Mouse (Mus musculus) brain, adult 2 months (tissue): ENCODE measurements at regions not wholly inside any gene's neighbourhood (a gene's known extent, or its start where the extent isn't known, plus 50 kb on each side); places are given as distances from the start of the nearest gene placed in this dataset.
"Not testable (repeated sequence)": the region's sequence is repeated elsewhere in the genome, so short reads cannot be mapped to it uniquely, and the experiment has no call there.

Experiments used
- DNase-seq: peaks from one replicate; pipeline ENCODE4 v3.0.0; 2011; ENCODE audit warnings: low read depth, low spot score

DNA sequence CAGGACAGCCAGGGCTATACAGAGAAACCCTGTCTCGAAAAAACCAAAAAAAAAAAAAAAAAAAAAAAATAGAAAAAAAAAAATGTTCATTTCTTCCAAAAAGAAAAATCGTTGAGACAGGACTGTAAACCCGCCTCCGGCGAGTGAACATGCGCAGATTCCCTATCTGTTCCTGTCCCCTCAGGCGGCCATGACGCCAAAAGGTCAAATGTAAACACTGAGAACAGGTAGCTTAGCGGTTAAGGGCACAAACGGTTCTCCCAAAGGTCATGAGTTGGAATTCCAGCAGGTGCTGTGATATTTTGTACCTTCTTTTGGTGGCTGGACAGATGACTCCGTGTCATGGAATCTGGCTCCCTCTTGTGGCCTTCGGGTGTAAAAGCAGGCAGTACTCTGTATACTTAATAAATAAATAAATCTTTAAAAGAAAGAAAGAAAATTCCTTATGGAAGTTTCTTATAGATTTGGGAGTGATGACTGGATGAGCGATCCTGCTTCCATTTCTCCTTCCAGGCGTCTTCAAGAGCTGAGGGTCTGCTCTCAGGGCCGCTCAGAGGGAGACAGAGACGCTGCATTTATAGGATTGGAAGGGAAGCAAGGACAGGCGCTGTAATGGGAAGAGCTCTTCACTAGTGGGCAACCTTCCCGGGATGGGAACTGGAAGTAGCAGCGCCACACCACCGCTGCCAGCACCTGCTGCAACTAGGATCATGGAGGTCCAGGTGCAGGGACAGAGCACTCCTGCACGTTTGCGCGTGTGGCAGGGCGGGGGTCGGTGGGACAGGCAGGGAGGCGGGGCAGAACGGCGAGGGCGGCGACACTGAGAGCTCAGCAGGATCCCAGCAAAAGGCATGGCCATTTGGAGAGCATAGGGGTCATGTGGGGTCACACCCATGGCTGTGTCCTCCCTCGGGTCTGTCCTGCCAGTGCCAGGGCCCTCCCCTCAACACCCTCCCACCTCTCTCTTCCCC, 189.2 kb upstream of the Gm10767 start:
- DNase-seq = not testable (repeated sequence)

DNA sequence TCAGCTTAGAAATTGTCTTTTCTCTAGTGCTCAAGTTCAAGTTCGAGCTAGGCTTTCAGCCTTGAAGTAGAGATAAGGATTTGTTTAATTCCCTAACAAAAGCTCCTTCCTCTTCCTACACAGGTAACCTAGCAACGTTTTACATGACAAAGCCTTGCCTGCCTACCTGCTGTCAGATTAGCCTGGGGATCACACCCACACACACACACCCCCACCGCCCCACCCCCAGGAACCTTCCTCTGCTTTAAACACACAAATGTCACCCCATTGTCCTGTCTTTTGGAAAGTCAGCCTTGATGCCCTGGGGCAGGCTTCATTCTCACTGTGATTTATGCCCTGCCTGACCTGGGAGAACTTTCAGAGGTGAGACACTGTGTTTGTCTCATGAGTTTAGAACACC, 193.7 kb upstream of the Gm10767 start:
- peak; percentile 1 for DNase-seq

DNA sequence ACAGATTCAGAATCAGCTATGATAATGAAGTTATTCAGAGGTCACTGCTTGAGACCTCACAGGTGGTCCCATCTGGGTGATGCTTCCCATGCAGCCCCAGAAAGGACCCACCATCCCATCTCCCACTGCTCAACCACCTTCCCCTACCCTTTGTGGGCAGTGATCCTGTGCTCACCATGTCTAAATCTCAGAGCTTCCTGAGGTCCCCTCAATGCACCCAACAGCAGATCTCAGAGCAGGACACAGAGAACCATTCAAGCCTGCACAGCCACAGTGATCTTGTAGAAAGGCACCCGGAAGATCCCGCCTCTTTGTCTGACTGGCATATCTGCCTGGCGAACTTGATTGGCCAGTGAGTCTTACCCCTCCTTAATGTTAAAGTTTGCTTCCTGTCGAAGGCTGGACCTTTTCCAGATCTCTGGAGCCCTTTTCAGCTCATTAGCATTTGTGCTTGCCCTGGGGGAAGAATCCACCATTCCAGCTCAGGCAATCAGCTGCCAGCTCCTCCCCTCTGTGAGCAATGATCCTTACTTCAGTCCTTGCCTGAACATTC, 206.7 kb upstream of the Gm10767 start:
- DNase-seq = not testable (repeated sequence)

DNA sequence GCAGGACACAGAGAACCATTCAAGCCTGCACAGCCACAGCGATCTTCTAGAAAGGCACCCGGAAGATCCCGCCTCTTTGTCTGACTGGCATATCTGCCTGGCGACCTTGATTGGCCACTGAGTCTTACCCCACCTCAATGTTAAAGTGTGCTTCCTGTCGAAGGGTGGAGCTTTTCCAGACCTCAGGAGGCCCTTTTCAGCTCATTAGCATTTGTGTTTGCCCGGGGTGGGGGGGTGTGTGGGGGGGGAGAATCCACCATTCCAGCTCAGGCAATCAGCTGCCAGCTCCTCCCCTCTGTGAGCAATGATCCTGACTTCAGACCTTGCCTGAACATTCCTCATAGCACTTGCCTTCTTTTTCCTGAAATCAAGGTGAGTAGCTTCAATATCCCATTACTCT, 223.9 kb upstream of the Gm10767 start:
- DNase-seq = not testable (repeated sequence)

DNA sequence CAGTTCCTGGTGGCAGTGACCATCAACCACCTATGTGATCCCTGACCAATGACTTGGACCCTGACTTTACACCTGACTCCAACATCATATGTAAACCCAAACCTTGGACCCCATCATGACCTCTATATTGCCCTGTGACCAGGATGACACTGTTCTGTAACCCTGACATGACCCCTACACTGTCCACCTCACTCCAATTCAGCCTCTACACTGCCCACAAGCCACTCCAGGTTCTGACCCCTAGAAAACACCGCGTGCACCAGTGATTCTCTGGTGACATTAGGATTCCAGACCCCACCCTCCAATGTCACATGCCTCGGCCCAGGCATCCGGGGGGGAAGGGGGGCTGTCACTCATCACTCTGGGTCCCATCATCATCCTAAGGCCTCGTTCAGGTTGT, 201.3 kb upstream of the 2410141K09Rik start:
- not testable (repeated sequence) for DNase-seq

DNA sequence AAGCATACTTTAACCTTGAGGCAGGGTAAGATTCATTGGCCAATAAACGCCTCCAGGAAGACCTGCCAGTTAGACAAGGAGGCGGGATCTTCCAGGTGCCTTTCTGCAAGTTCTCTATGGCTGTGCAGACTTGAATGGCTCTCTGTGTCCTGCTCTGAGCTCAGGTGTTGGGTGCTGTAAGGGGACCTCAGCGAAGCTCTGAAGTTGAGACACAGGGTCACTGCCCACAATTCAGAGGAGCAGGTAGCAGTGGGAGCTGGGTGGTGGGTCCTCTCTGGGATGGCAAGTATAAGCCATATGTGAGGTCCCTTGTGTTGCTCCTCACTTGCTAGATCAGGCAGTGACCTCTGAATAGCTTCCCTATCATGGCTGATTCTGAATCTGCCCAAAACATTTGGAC, 184.8 kb upstream of the 2410141K09Rik start:
- DNase-seq = not testable (repeated sequence)

DNA sequence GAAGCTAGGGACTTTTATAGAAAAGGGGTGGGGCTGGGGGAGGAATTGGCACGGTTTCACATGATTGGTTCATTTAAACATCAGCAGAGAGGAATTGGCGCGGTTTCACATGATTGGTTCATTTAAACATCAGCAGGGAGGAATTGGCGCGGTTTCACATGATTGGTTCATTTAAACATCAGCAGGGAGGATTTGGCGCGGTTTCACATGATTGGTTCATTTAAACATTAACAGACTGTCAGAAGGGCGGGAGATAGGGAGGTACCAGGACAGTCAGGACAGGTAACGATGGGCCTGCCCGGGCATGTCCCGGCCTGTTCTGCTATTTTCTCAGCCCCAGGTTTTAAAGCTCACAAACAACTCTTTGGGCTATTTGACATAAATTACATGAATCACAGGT, 145.1 kb upstream of the 2410141K09Rik start:
- not testable (repeated sequence) for DNase-seq

DNA sequence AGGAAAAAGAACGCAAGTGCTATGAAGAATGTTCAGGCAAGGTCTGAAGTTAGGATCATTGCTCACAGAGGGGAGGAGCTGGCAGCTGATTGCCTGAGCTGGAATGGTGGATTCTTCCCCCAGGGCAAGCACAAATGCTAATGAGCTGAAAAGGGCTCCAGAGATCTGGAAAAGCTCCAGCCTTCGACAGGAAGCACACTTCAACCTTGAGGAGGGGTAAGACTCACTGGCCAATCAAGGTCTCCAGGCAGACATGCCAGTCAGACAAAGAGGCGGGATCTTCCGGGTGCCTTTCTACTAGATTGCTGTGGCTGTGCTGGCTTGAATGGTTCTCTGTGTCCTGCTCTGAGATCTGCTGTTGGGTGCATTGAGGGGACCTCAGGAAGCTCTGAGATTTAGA, 122.7 kb upstream of the 2410141K09Rik start:
- not testable (repeated sequence) for DNase-seq

DNA sequence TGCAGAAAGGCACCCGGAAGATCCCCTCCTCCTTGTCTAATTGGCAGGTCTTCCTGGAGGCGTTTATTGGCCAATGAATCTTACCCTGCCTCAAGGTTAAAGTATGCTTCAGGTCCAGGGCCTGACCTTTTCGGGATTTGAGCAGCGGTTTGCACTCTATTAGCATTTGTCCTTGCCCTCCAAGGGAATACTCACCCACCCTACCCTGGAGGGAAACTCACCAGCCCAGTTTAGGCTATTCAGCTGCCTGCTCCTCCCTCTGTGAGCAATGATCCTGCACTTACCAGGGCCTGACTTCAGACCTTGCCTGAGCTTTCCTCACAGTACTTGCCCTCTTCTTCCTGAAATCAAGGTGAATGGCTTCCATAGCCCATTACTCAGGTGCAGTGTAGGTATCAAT, 115.5 kb upstream of the 2410141K09Rik start:
- DNase-seq = not testable (repeated sequence)

DNA sequence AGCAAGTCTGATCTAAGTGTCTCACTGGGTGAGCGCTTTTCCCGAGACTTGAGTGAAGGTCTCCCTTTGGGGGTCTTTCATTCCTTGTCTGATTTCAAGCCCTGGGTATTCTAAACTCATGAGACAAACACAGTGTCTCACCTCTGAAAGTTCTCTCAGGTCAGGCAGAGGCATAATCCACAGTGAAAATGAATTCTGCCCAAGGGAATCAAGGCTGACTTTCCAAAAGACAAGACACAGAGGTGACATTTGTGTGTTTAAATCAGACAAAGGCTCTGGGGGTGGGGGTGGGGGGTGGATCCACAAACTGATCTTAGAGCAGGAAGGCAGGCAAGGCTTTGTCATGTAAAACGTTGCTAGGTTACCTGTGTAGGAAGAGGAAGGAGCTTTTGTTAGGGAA, 107.0 kb upstream of the 2410141K09Rik start:
- not testable (repeated sequence) for DNase-seq

DNA sequence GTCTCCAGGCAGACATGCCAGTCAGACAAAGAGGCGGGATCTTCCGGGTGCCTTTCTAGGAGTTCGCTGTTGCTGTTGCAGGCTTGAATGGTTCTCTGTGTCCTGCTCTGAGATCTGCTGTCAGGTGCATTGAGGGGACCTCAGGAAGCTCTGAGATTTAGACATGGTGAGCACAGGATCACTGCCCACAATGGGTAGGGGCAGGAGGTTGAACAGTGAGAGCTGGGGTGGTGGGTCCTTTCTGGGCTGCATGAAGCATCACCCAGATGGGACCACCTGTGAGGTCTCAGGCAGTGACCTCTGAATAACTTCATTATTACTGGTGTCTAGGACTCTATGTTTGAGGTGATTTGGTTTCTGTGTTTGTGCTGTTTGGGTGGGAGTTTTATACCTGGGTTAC, 78.7 kb upstream of the 2410141K09Rik start:
- DNase-seq = not testable (repeated sequence)
